Mouse (Mus musculus): ENCODE measurements around the gene Cryba2. TPM values are rescaled to one million over a fixed set of nuclear protein-coding genes. Genes with fewer than 3 reads are reported as not detected.

The Cryba2 gene
- polyA plus RNA-seq, 1 experiment from 2014 or later: not detected

GRCm38 (mm10) chr1:74855651-74856438, 37.1 kb downstream of the Cryba2 start:
- H3K27ac ChIP-seq (replicated peaks): peak overlapping the region; percentile 93

GRCm38 (mm10) chr1:74855156-74855555, 37.8 kb downstream of the Cryba2 start:
- peaks cover 51% of the 10 kb centered on the region for H3K27me3 ChIP-seq
- ATAC-seq (ENCODE audit: low FRiP score, low read depth): peak; percentile 0; the same call in 1 of the 2 replicates

More at GRCm38 (mm10) chr1:74855651-74856438, 37.1 kb downstream of the Cryba2 start:
- peaks cover 51% of the 10 kb centered on the region for H3K27me3 ChIP-seq
- H3K4me3 ChIP-seq: peak overlapping the region; percentile 87
- ATAC-seq (ENCODE audit: low FRiP score, low read depth): no peak
- 1% methylated on average over 71 of the region's 74 CpGs for WGBS
- no peaks in the 10 kb centered on the region for H3K9me3 ChIP-seq
- H3K9ac ChIP-seq (replicated peaks): peak overlapping the region; percentile 94
- H3K36me3 ChIP-seq: no peaks in the 10 kb centered on the region
- H3K4me2 ChIP-seq (replicated peaks): peak overlapping the region; percentile 96
- H3K4me1 ChIP-seq: peaks cover 69% of the 10 kb centered on the region

GRCm38 (mm10) chr1:74854306-74855056, 38.5 kb downstream of the Cryba2 start, which contains the start of gene Cdk5r2:
Gene Cdk5r2 (plus strand): TSS chr1:74854934.
- peaks cover 45% of the 10 kb centered on the region for H3K27me3 ChIP-seq

More at GRCm38 (mm10) chr1:74855156-74855555, 37.8 kb downstream of the Cryba2 start:
- H3K4me2 ChIP-seq (replicated peaks): peak overlapping the region; percentile 96
- H3K4me3 ChIP-seq: peak overlapping the region; percentile 87
- under 1% methylated on average over 48 of the region's 48 CpGs for WGBS
- no peaks in the 10 kb centered on the region for H3K36me3 ChIP-seq
- no peaks in the 10 kb centered on the region for H3K9me3 ChIP-seq
- peaks cover 75% of the 10 kb centered on the region for H3K4me1 ChIP-seq
- peak overlapping the region; percentile 93 for H3K27ac ChIP-seq (replicated peaks)
- peak overlapping the region; percentile 94 for H3K9ac ChIP-seq (replicated peaks)

GRCm38 (mm10) chr1:74851001-74851775, 41.8 kb downstream of the Cryba2 start:
- peak; percentile 44 for ATAC-seq (ENCODE audit: low FRiP score, low read depth)
- H3K4me2 ChIP-seq (replicated peaks): peak overlapping the region; percentile 19

More at GRCm38 (mm10) chr1:74854306-74855056, 38.5 kb downstream of the Cryba2 start, which contains the start of gene Cdk5r2:
- ATAC-seq (ENCODE audit: low FRiP score, low read depth): peak; percentile 82
- no peaks in the 10 kb centered on the region for H3K9me3 ChIP-seq
- peak within 1 kb of the TSS; percentile 96 for H3K4me2 ChIP-seq (replicated peaks)
- peaks cover 69% of the 10 kb centered on the region for H3K4me1 ChIP-seq
- H3K36me3 ChIP-seq: no peaks in the 10 kb centered on the region
- H3K27ac ChIP-seq (replicated peaks): peak within 1 kb of the TSS; percentile 93
- H3K4me3 ChIP-seq: peak within 1 kb of the TSS; percentile 87
- peak within 1 kb of the TSS; percentile 94 for H3K9ac ChIP-seq (replicated peaks)
- 1% methylated on average over 18 of the region's 39 CpGs for WGBS

GRCm38 (mm10) chr1:74850251-74850650, 42.7 kb downstream of the Cryba2 start:
- WGBS: 22% methylated on average over 6 of the region's 6 CpGs
- Histone ChIP-seq H3K27me3 (peaks cover 16% of the 10 kb centered on the region), H3K36me3 (no peaks in the 10 kb centered on the region), H3K4me1 (peaks cover 33% of the 10 kb centered on the region), H3K4me3 (no peak overlapping the region), H3K27ac (replicated peaks) (0 out of 2 replicates have a peak overlapping the region, but pooled peaks have one; percentile 84), H3K9ac (replicated peaks) (no peak overlapping the region), H3K9me3 (no peaks in the 10 kb centered on the region), H3K4me2 (replicated peaks) (no peak overlapping the region)
- no peak for ATAC-seq (ENCODE audit: low FRiP score, low read depth)

More at GRCm38 (mm10) chr1:74851001-74851775, 41.8 kb downstream of the Cryba2 start:
- no peaks in the 10 kb centered on the region for H3K9me3 ChIP-seq
- 9% methylated on average over 6 of the region's 6 CpGs for WGBS
- peaks cover 42% of the 10 kb centered on the region for H3K4me1 ChIP-seq
- no peaks in the 10 kb centered on the region for H3K36me3 ChIP-seq
- peaks cover 23% of the 10 kb centered on the region for H3K27me3 ChIP-seq
- peak overlapping the region; percentile 84 for H3K27ac ChIP-seq (replicated peaks)
- H3K4me3 ChIP-seq: no peak overlapping the region
- H3K9ac ChIP-seq (replicated peaks): peak overlapping the region; percentile 31; the same call in 1 of the 2 replicates

- 55% methylated on average over 5 of the region's 5 CpGs for WGBS
- H3K9me3 ChIP-seq: no peaks in the 10 kb centered on the region
- no peak overlapping the region for H3K4me3 ChIP-seq
- H3K9ac ChIP-seq (replicated peaks): no peak overlapping the region
- no peak overlapping the region for H3K4me2 ChIP-seq (replicated peaks)
- no peak overlapping the region for H3K27ac ChIP-seq (replicated peaks)
- peaks cover 26% of the 10 kb centered on the region for H3K4me1 ChIP-seq
- ATAC-seq (ENCODE audit: low FRiP score, low read depth): no peak
- no peaks in the 10 kb centered on the region for H3K36me3 ChIP-seq
- peaks cover 20% of the 10 kb centered on the region for H3K27me3 ChIP-seq
Measured at GRCm38 (mm10) chr1:74848946-74849345, 44.0 kb downstream of the Cryba2 start.

- Histone ChIP-seq H3K9ac (replicated peaks) (no peak overlapping the region), H3K4me1 (peaks cover 12% of the 10 kb centered on the region), H3K27ac (replicated peaks) (no peak overlapping the region), H3K4me3 (no peak overlapping the region), H3K36me3 (no peaks in the 10 kb centered on the region), H3K27me3 (peaks cover 10% of the 10 kb centered on the region; the same call in 1 of the 2 replicates), H3K9me3 (no peaks in the 10 kb centered on the region), H3K4me2 (replicated peaks) (no peak overlapping the region)
- 61% methylated on average over 9 of the region's 9 CpGs for WGBS
- no peak for ATAC-seq (ENCODE audit: low FRiP score, low read depth)
Measured at GRCm38 (mm10) chr1:74846341-74846740, 46.6 kb downstream of the Cryba2 start.

- ATAC-seq (ENCODE audit: low FRiP score, low read depth): no peak
Measured at GRCm38 (mm10) chr1:74843090-74843489, 49.9 kb downstream of the Cryba2 start.

More at GRCm38 (mm10) chr1:74843090-74843489, 49.9 kb downstream of the Cryba2 start:
- H3K4me3 ChIP-seq: no peak overlapping the region
- no peak overlapping the region for H3K27ac ChIP-seq (replicated peaks)
- no peaks in the 10 kb centered on the region for H3K36me3 ChIP-seq
- no peak overlapping the region for H3K9ac ChIP-seq (replicated peaks)
- WGBS: 89% methylated on average over 5 of the region's 5 CpGs
- H3K9me3 ChIP-seq: no peaks in the 10 kb centered on the region
- H3K4me2 ChIP-seq (replicated peaks): no peak overlapping the region
- no peaks in the 10 kb centered on the region for H3K4me1 ChIP-seq
- H3K27me3 ChIP-seq: peaks cover 10% of the 10 kb centered on the region; the same call in 1 of the 2 replicates

MicroRNA genes within 50 kb of the gene (microRNA counts, 519-probe panel; counts per million panel counts)
- microRNA mmu-miR-375: 2,619 counts per million, percentile 6 among the panel's probes with 10 or more counts

Small RNA genes lying within 50 kb of the gene (microRNA-seq; reads per million reads assigned to microRNA genes)
- gene Mir375: 474 reads per million, percentile 70 among the genes with 10 or more reads in this experiment

Other genes with a start within 250 kb of the Cryba2 start
- 43.7 and 51.9 TPM in 2 replicates for gene Ttll4, start 231.4 kb downstream of the Cryba2 start, polyA plus RNA-seq (2016; fragmentation: Nextera tagmentation; extraction: Ambion mirVana)
- gene Cyp27a1, start 179.6 kb downstream of the Cryba2 start, polyA plus RNA-seq (2016; fragmentation: Nextera tagmentation; extraction: Ambion mirVana): 4.2 and 5.8 TPM in 2 replicates
- not detected in 2 replicates for gene Prkag3, start 143.9 kb downstream of the Cryba2 start, polyA plus RNA-seq (2016; fragmentation: Nextera tagmentation; extraction: Ambion mirVana)
- 5.0 and 7.9 TPM in 2 replicates for gene Wnt6, start 121.3 kb downstream of the Cryba2 start, polyA plus RNA-seq (2016; fragmentation: Nextera tagmentation; extraction: Ambion mirVana)
- 1.7 and 1.8 TPM in 2 replicates for gene Wnt10a, start 101.6 kb downstream of the Cryba2 start, polyA plus RNA-seq (2016; fragmentation: Nextera tagmentation; extraction: Ambion mirVana)
- gene Cdk5r2, start 38.2 kb downstream of the Cryba2 start, polyA plus RNA-seq (2016; fragmentation: Nextera tagmentation; extraction: Ambion mirVana): 5.6 and 8.7 TPM in 2 replicates
- gene Fev, start 7.7 kb downstream of the Cryba2 start, polyA plus RNA-seq (2016; fragmentation: Nextera tagmentation; extraction: Ambion mirVana): 0.25 and 0.55 TPM in 2 replicates
- 0.16 and 0.17 TPM in 2 replicates for gene Cfap65, start 42.5 kb upstream of the Cryba2 start, polyA plus RNA-seq (2016; fragmentation: Nextera tagmentation; extraction: Ambion mirVana)
- 0.14 and 0.23 TPM in 2 replicates for gene Ihh, start 58.5 kb upstream of the Cryba2 start, polyA plus RNA-seq (2016; fragmentation: Nextera tagmentation; extraction: Ambion mirVana)
- 11.7 and 13.0 TPM in 2 replicates for gene Nhej1, start 232.1 kb upstream of the Cryba2 start, polyA plus RNA-seq (2016; fragmentation: Nextera tagmentation; extraction: Ambion mirVana)
- 0.11 TPM in 1 of 2 replicates, not detected in the other for gene Slc23a3, start 240.7 kb upstream of the Cryba2 start, polyA plus RNA-seq (2016; fragmentation: Nextera tagmentation; extraction: Ambion mirVana)
- gene Cnppd1, start 249.6 kb upstream of the Cryba2 start, polyA plus RNA-seq (2016; fragmentation: Nextera tagmentation; extraction: Ambion mirVana): 64.3 and 69.4 TPM in 2 replicates
- gene Retreg2, start 249.6 kb upstream of the Cryba2 start, polyA plus RNA-seq (2016; fragmentation: Nextera tagmentation; extraction: Ambion mirVana): 81.3 and 86.6 TPM in 2 replicates